Mouse (Mus musculus): ENCODE measurements at regions not wholly inside any gene's neighbourhood (a gene's known extent, or its start where the extent isn't known, plus 50 kb on each side); places are given as distances from the start of the nearest gene placed in this dataset.

DNA sequence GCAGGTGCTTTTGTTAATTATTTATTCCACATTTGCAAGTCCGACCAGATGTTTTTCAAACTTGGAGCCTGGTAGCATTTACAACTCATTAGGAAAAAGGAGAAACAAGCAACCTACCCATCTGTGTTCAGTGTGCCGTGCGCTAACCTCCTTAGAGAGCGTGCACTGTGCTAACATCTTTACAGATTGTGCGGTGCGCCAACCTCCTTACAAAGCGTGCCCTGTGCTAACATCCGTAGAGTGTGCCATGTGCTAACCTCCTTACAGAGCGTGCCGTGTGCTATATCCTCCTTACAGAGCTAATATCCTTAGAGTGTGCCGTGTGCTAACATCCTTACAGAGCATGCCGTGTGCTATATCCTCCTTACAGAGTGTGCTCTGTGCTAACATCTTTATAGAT, 73.9 kb upstream of the Syt10 start:
- TF ChIP-seq CTCF (IDR thresholded peaks at IDR 0.05; ENCODE audit: borderline replicate concordance, insufficient read depth, low read length) = no peak
- TF ChIP-seq POLR2A (IDR thresholded peaks at IDR 0.05; ENCODE audit: low read depth, low read length) = no peak
